Mouse (Mus musculus) forebrain, embryonic 16.5 days (tissue): ENCODE measurements around the gene Lypd4. TPM values are rescaled to one million over a fixed set of nuclear protein-coding genes. Genes with fewer than 3 reads are reported as not detected.
"Not testable (repeated sequence)": the region's sequence is repeated elsewhere in the genome, so short reads cannot be mapped to it uniquely, and the experiment has no call there.

Source experiments
- ATAC-seq: fragments of 200-750 bp; cut with Nextera tagmentation; 2 replicates; pipeline ENCODE4 v1.8.0; 2017; ENCODE audit warnings: mild to moderate bottlenecking, moderate library complexity
- H3K27ac ChIP-seq: fragments of 300-500 bp; sonication (generic); 2 replicates; pipeline ENCODE4 v1.5.1; 2014; ENCODE audit warnings: low read length, control low read depth
- H3K27me3 ChIP-seq: fragments of 300-500 bp; sonication (generic); replicated peaks from 2 replicates; pipeline ENCODE4 v1.6.1; 2014; ENCODE audit warnings: low read length; ENCODE audit not compliant: control insufficient read depth, insufficient read depth
- H3K36me3 ChIP-seq: fragments of 300-500 bp; sonication (generic); 2 replicates; pipeline ENCODE4 v1.6.1; 2014; ENCODE audit not compliant: control insufficient read depth, insufficient read depth
- H3K4me1 ChIP-seq: fragments of 300-500 bp; sonication (generic); replicated peaks from 2 replicates; pipeline ENCODE4 v1.6.1; 2014; ENCODE audit warnings: low read length; ENCODE audit not compliant: control insufficient read depth, insufficient read depth
- H3K4me2 ChIP-seq: fragments of 300-500 bp; sonication (generic); 2 replicates; pipeline ENCODE4 v1.6.1; 2014; ENCODE audit warnings: mild to moderate bottlenecking, low read length, control low read depth
- H3K4me3 ChIP-seq: fragments of 300-500 bp; sonication (generic); replicated peaks from 2 replicates; pipeline ENCODE4 v1.5.1; 2014; ENCODE audit warnings: mild to moderate bottlenecking, low read length, control low read depth
- H3K9ac ChIP-seq: fragments of 300-500 bp; sonication (generic); replicated peaks from 2 replicates; pipeline ENCODE4 v1.6.1; 2014; ENCODE audit warnings: low read depth, low read length, control low read depth
- H3K9me3 ChIP-seq: fragments of 300-500 bp; sonication (generic); 2 replicates; pipeline ENCODE4 v1.6.1; 2016; ENCODE audit warnings: low read length; ENCODE audit not compliant: control insufficient read depth
- WGBS: fragments of 180-500 bp; shearing (Covaris S2); extraction: QIAGEN DNeasy Blood & Tissue Kit; methylation state at CpG from one replicate; pipeline ENCODE4 v1.1.7; 2014; 5-methylcytosine and 5-hydroxymethylcytosine counted together
- polyA plus RNA-seq: library from polyadenylated mRNA; unstranded; fragments of >200 nt; fragmentation: Nextera tagmentation; extraction: Ambion mirVana; gene quantifications from 2 replicates; pipeline ENCODE4 v1.2.1, GENCODE M21; 2015

Gene Lypd4
- polyA plus RNA-seq, 1 experiment from 2014 or later, result not detected

DNA sequence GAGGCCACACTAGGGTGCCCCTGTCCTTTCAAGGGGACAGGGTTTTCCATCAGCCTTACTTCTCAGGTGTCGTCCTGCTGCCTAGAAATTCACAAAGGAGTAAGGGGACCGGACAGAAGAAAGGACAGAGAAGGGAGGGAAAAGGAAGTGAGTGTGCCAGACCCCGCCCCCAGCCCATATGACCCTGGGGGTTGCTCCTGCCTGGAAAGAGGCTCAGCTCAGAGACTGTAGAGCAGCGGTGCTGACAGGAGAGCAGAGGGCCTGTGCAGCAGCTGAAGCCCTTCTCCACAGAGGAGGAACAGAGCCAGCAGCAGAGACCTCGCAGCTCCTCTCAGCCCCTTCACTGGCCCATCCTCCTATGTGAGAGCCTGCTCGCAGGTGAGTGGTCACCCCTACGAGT, 16.0 kb downstream of the Lypd4 start:
- no peak overlapping the region for H3K9ac ChIP-seq
- 55% methylated on average over 7 of the region's 7 CpGs for WGBS
- no peak overlapping the region for H3K4me2 ChIP-seq
- no peak overlapping the region for H3K27ac ChIP-seq
- H3K27me3 ChIP-seq, result no peaks in the 10 kb centered on the region
- no peaks in the 10 kb centered on the region for H3K9me3 ChIP-seq
- ATAC-seq, result no peak
- no peaks in the 10 kb centered on the region for H3K4me1 ChIP-seq
- H3K4me3 ChIP-seq, result no peak overlapping the region
- H3K36me3 ChIP-seq, result no peaks in the 10 kb centered on the region

DNA sequence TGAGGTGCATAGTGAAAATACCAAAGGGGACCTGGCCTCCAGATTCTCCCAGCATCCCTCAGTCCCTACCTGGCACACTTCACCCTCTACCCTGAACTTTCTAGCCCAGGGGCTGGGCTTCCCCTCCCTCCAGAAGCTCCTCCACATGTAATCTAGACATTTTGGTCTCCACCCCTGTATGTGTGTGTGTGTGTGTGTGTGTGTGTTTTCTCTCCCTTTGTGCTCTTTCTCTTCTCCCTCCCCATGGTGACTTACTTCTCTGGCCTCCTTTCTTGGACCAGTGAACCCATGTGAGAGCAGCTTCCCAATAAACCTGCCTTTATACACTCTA, 16.5 kb downstream of the Lypd4 start:
- no peak for ATAC-seq
- Histone ChIP-seq H3K9ac (no peak overlapping the region), H3K4me3 (no peak overlapping the region), H3K4me2 (no peak overlapping the region), H3K36me3 (no peaks in the 10 kb centered on the region), H3K27me3 (no peaks in the 10 kb centered on the region), H3K4me1 (no peaks in the 10 kb centered on the region), H3K9me3 (no peaks in the 10 kb centered on the region), H3K27ac (no peak overlapping the region)

DNA sequence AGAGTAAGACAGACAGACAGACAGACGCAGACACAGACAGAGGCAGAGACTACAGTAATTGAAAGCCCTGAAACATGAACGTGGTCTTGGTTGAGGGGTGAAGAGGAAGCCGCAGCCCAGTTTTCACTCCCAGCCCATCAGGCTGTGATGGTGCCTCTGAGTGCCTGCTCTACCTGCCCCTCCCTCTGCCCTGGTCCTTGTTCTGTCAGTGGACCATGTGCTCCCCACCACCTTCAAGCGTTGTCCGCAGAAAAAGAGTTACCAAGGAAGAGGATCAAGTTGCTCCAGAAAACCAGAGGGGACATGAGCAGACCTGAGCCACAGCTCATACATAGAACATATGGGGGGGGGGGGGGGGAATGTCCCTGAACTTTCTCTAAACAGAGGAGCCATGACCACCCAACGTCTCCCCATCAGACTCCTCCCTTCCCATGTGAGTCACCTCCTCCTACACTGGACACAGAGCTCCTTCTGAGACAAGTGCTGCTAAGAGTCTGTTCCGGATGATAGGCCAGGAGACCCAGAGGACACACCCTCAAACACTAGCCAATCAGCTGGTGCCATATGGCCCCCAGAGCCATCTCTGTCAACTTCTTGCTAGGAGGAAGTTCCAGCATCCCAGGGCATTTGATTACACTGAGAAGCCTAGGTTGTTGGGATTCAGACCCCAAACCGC, 17.0 kb downstream of the Lypd4 start:
- WGBS, result 76% methylated on average over 6 of the region's 8 CpGs
- Histone ChIP-seq H3K36me3 (no peaks in the 10 kb centered on the region), H3K27me3 (no peaks in the 10 kb centered on the region), H3K4me2 (no peak overlapping the region), H3K27ac (no peak overlapping the region), H3K9ac (no peak overlapping the region), H3K9me3 (no peaks in the 10 kb centered on the region), H3K4me3 (no peak overlapping the region), H3K4me1 (no peaks in the 10 kb centered on the region)
- no peak for ATAC-seq

DNA sequence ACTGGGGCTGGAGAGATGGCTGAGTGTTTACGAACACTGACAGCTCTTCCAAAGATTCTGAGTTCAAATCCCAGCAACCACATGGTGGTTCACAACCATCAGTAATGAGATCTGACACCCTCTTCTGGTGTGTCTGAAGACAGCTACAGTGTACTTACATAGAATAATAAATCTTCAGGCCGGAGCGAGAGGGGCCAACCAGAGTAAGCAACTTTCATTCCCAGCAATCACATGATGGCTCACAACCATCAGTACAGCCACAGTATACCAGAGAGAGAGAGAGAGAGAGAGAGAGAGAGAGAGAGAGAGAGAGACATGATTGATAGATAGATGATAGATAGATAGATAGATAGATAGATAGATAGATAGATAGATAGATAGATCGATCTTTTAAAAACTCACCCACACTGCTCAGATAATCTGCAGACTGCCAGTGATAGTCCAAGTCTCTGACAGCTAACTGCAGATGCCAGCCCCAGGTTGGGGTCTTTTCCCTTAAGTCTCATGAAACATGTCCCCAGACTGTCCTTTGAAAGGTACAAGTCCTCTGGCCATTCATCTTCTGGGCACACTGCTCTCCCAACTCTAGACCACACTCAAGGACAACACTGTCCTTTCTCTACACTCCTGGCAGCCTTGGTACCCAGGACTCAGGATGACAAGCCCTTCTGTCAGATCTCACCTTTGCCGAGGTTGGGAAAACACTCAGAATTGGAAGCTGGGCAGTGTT, 18.0 kb downstream of the Lypd4 start:
- no peak for ATAC-seq
- Histone ChIP-seq H3K27ac (no peak overlapping the region), H3K9ac (no peak overlapping the region), H3K27me3 (no peaks in the 10 kb centered on the region), H3K4me2 (no peak overlapping the region), H3K4me1 (no peaks in the 10 kb centered on the region), H3K36me3 (no peaks in the 10 kb centered on the region), H3K9me3 (no peaks in the 10 kb centered on the region), H3K4me3 (no peak overlapping the region)
- WGBS, result 87% methylated on average over 5 of the region's 5 CpGs

DNA sequence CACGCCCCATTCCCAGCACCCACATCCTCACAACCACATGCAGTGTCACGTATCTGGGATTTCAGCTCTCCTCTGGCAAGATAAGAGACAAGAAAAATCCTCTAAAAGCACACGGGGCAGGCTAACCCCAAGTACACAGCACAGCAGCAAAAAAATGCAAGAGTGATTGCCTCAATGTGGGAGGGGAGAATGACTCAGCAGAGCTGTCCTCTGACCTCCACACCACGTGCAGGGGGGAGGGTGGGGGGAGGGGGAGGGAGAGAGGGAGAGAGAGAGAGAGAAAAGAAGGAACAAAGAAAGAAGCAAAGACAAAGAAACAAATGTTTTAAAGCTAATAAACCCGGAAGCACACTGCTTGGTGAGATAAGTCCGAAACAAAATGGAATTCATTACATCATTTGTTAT, 18.8 kb downstream of the Lypd4 start:
- H3K9me3 ChIP-seq, result no peaks in the 10 kb centered on the region
- no peak for ATAC-seq
- peaks cover 1% of the 10 kb centered on the region; the same call in 1 of the 2 replicates for H3K4me1 ChIP-seq
- 38% methylated on average over 6 of the region's 6 CpGs for WGBS
- H3K4me2 ChIP-seq, result no peak overlapping the region
- H3K27ac ChIP-seq, result no peak overlapping the region
- no peaks in the 10 kb centered on the region for H3K36me3 ChIP-seq
- H3K9ac ChIP-seq, result no peak overlapping the region
- no peak overlapping the region for H3K4me3 ChIP-seq
- no peaks in the 10 kb centered on the region for H3K27me3 ChIP-seq

DNA sequence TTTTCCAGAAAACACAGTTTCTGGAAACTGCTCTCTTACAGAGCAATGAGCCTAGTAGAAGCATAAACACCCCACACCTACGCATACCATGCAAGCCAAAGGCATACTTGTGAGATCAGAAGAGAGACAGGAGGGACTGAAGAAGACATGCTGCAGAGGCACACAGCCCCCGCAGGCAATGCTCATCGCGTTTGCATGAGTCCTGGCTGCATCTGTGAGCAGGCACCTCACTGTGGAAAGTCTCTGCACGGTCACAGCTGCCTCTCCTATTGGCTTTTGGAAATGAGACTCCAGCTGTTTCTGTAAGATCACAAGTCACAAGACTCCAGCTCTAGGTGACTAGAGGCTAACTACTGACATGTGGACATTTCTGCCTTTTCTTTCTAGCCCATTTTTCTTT, 19.6 kb downstream of the Lypd4 start:
- WGBS, result 32% methylated on average over 5 of the region's 5 CpGs
- Histone ChIP-seq H3K4me3 (no peak overlapping the region), H3K9me3 (no peaks in the 10 kb centered on the region), H3K27ac (no peak overlapping the region), H3K4me1 (peaks cover 4% of the 10 kb centered on the region; the same call in 1 of the 2 replicates), H3K36me3 (no peaks in the 10 kb centered on the region), H3K4me2 (no peak overlapping the region), H3K9ac (no peak overlapping the region), H3K27me3 (no peaks in the 10 kb centered on the region)
- ATAC-seq, result no peak

DNA sequence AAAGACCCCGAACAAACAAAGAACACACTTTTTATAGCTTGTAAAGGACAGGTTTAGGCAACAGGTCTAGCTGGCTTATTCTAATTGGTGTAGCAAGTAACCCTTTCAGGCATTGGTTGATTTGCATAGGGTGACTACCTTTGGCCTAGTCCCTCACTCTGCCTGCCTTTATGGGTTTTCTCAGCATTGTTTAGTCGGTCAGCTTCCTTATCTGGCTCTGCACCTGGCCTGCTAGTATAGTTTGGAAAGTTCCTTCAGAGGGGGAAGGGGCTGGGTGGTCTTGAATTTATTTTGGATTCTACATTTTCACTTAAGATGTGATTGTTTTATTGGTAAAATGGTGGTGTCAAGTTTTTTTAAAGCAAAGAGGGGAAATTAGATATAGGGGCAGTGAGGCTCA, 23.2 kb downstream of the Lypd4 start:
- not testable (repeated sequence) for H3K4me2 ChIP-seq, ATAC-seq, H3K9me3 ChIP-seq, H3K4me1 ChIP-seq, H3K36me3 ChIP-seq, H3K27ac ChIP-seq, H3K4me3 ChIP-seq, H3K27me3 ChIP-seq, H3K9ac ChIP-seq
- WGBS, result 24% methylated on average over 2 of the region's 2 CpGs

DNA sequence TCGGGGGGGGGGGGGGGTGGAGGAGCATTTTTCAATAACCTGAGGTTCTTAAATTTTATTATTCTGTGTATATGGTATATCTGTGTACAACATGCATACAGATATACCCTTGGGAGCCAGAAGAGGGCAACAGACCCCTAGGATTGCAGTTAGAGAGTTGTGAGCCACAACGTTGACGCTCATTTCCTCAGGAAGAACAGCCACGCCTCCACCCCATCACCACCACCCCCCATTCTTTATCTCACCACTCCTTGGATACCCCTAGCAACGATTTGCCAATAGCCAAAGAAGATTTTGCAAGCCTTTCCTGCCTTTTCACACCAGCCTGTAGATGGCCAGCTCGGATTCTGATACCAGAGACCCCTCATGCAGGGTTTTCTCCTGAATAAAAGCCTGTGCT, 24.0 kb downstream of the Lypd4 start:
- H3K27me3 ChIP-seq, result no peaks in the 10 kb centered on the region
- peak; percentile 62; the same call in 1 of the 2 replicates for ATAC-seq
- H3K27ac ChIP-seq, result no peak overlapping the region
- no peaks in the 10 kb centered on the region for H3K36me3 ChIP-seq
- H3K4me3 ChIP-seq, result no peak overlapping the region
- WGBS, result 1% methylated on average over 6 of the region's 6 CpGs
- H3K9me3 ChIP-seq, result no peaks in the 10 kb centered on the region
- H3K4me2 ChIP-seq, result no peak overlapping the region
- H3K4me1 ChIP-seq, result peaks cover 4% of the 10 kb centered on the region; the same call in 1 of the 2 replicates
- no peak overlapping the region for H3K9ac ChIP-seq

DNA sequence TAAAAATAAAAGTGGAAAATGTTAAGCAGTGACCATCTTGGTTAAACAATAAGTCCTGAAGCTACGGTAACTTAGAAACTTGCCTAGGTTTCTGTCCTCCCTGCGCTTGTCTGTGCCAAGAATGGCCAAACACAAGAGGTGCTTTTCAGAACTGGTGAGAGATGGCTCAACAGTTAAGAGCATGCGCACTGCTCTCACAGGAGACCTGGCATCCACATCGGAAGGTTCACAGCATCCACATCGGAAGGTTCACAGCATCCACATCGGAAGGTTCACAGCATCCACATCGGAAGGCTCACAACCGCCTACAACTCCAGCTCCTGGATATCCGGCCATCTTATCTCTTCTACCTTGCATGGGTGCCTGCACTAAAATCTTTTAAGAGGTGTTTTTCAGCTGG, 24.6 kb downstream of the Lypd4 start:
- no peak overlapping the region for H3K9ac ChIP-seq
- no peak overlapping the region for H3K4me3 ChIP-seq
- H3K27ac ChIP-seq, result no peak overlapping the region
- H3K9me3 ChIP-seq, result no peaks in the 10 kb centered on the region
- H3K36me3 ChIP-seq, result no peaks in the 10 kb centered on the region
- ATAC-seq, result no peak
- WGBS, result 89% methylated on average over 9 of the region's 9 CpGs
- no peak overlapping the region for H3K4me2 ChIP-seq
- peaks cover 4% of the 10 kb centered on the region; the same call in 1 of the 2 replicates for H3K4me1 ChIP-seq
- no peaks in the 10 kb centered on the region for H3K27me3 ChIP-seq
